Mouse (Mus musculus) heart, adult 2 months (tissue): ENCODE data around the gene Phf13.

Experiments used
- CTCF ChIP-seq: fragments of 200-600 bp; IDR thresholded peaks from 2 replicates; pipeline ENCODE4 v1.8.1; 2022; ENCODE audit warnings: antibody characterized with exemption, mild to moderate bottlenecking, moderate library complexity
- POLR2A ChIP-seq: fragments of 200-500 bp; IDR thresholded peaks from 2 replicates; pipeline ENCODE4 v1.6.1; 2011; ENCODE audit warnings: mild to moderate bottlenecking, low read depth, low read length, control low read depth; ENCODE audit not compliant: insufficient read depth

DNA sequence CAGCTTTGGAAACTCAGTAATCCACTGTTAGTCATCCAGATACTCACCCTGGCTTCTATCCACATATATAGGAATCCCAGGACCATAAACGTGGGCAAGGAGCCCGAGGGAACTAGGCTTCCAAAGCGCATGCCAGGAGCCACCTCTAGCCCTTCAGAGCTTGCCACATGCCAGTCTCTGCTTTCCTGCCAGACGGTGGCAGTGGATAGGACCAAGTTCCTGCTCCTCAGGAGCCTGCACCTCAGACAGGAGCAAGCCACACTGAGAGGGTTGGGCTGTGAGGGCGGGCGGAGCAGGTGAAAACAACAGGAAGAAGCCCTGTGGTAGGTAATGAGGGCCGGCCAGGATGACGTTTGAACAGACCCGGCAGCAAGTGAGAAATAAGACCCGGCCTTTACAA lies 10.2 kb downstream of the Phf13 start:
- TF ChIP-seq CTCF (no peak), POLR2A (no peak)
